26 mouse cellular contexts compared by ENCODE assay signal in genomic region chr19:47608513-47608912, GRCm38 (mm10). TPM values are rescaled to one million over a fixed set of nuclear protein-coding genes. Genes with fewer than 3 reads are reported as not detected.
A peak's percentile ranks its signal among the peaks of the same experiment; 100 is the strongest.
DNase-seq lines count a peak whose midpoint lies in the region; ATAC-seq and TF ChIP-seq lines count a peak whose summit lies in the region.
"Had no signal": no experiment of that assay in that cellular context is flagged by ENCODE, and none has a peak within 500 bp of the region (broad histone marks: within the 10 kb centered on the region; RNA-seq: fewer than 3 reads in every experiment).

No protein-coding gene starts in this region.

- no peak for TF ChIP-seq POLR2A in lung, adult 2 months (IDR thresholded peaks at IDR 0.05; ENCODE audit: borderline replicate concordance, extremely low read depth, low read depth, low read length)

- DNase-seq in lung, postnatal 36 days: peak; percentile 23
- no peak for DNase-seq in lung, adult 2 months
- DNase-seq in brain, adult 2 months (ENCODE audit: low read depth, low spot score): peak; percentile 30
- no peak for DNase-seq in kidney, adult 8-10 months
- DNase-seq: adrenal gland, postnatal 14 days; B cell, adult 2 months; cerebellum, adult 18-20 months; heart, adult 2 months; heart, postnatal 10 days; kidney, postnatal 14 days; layer of hippocampus, adult 9-11 months; lung, postnatal 10 days; right cerebral cortex, postnatal 4 days had no signal

- H3K4me1 ChIP-seq in lung, adult 2 months (ENCODE audit: control insufficient read depth, insufficient read depth, low read length): peaks cover 5% of the 10 kb centered on the region
- H3K4me1 ChIP-seq: embryonic facial prominence, embryonic 10.5 days; embryonic facial prominence, embryonic 15.5 days; limb, embryonic 12.5 days; liver, embryonic 15.5 days; midbrain, embryonic 12.5 days; neural tube, embryonic 12.5 days; stomach, embryonic 15.5 days had no signal

- TF ChIP-seq CTCF in lung, adult 2 months (IDR thresholded peaks at IDR 0.05; ENCODE audit: insufficient read depth, low read length): no peak

- no peak overlapping the region for H3K4me3 ChIP-seq in lung, adult 2 months (replicated peaks; ENCODE audit: extremely low read depth, low read depth, low read length)
- H3K4me3 ChIP-seq: embryonic facial prominence, embryonic 10.5 days; embryonic facial prominence, embryonic 15.5 days; heart, adult 2 months; heart, embryonic 13.5 days; limb, embryonic 12.5 days; liver, embryonic 15.5 days; midbrain, embryonic 12.5 days; myocyte; neural tube, embryonic 12.5 days; stomach, embryonic 15.5 days had no signal

- peak; percentile 67; the same call in 1 of the 2 replicates for ATAC-seq in erythroblast, adult 5-6 weeks (replicated peaks; ENCODE audit: low FRiP score, poor library complexity, severe bottlenecking)
- no peak for ATAC-seq in activated CD4-positive, CD25-positive, alpha-beta regulatory T cell, adult 4 months
- ATAC-seq: intestine, postnatal 0 days; Patski had no signal

- WGBS in lung, adult 2 months: 35% methylated on average over 3 of the region's 3 CpGs

RNA-seq across cellular contexts. Expression of gene Slk, which starts 29.0 kb away (rescaled TPM):
- polyA plus RNA-seq in lung, adult 2 months (2012; rRNA removed): 11.0 and 18.3 TPM in 2 replicates
- total RNA-seq in erythroblast, adult 5-6 weeks (2015; ENCODE audit: low replicate concordance): 74.0 and 81.3 TPM in 2 replicates
- total RNA-seq in erythroblast, adult 5-6 weeks (2017; ENCODE audit: low replicate concordance): 96.8 and 148 TPM in 2 replicates
- polyA plus RNA-seq in activated CD4-positive, CD25-positive, alpha-beta regulatory T cell, adult 4 months (2017; shearing (Covaris generic)): 10 to 100 TPM; 15.1 to 16.2 TPM

Comparison
In these comparisons a context has a peak if more than half of its experiments do, and no peak if none do; other contexts are left out.
1. DNase-seq: peak in lung, postnatal 36 days (single experiment) and brain, adult 2 months (single experiment); none in lung, adult 2 months (single experiment) and kidney, adult 8-10 months (0 of 2).